1 mouse cellular context compared by ENCODE assay signal in genomic region chr13:34003058-34003457, GRCm38 (mm10).
TF ChIP-seq lines count a peak whose summit lies in the region.

No protein-coding gene starts in this region.

TF ChIP-seq in CH12.LX, 34 proteins besides CTCF, POLR2A, EP300 and RAD21 (continued from another document):
- TF ChIP-seq USF1 (IDR thresholded peaks at IDR 0.05; ENCODE audit: low read depth, low read length) (no peak), MEF2A (IDR thresholded peaks at IDR 0.05; ENCODE audit: borderline replicate concordance, low read depth, low read length) (no peak), MAX (IDR thresholded peaks at IDR 0.05; ENCODE audit: low read length) (no peak), ZKSCAN1 (IDR thresholded peaks at IDR 0.05; ENCODE audit: borderline replicate concordance, low read depth, low read length) (no peak), E2F4 (IDR thresholded peaks at IDR 0.05; ENCODE audit: insufficient replicate concordance, low read depth, low read length) (no peak), UBTF (IDR thresholded peaks at IDR 0.05; ENCODE audit: low read depth, low read length) (no peak), MXI1 (IDR thresholded peaks at IDR 0.05; ENCODE audit: low read depth, low read length) (no peak), PAX5 (IDR thresholded peaks at IDR 0.05; ENCODE audit: low read length) (no peak), ZMIZ1 (IDR thresholded peaks at IDR 0.05; ENCODE audit: low read depth, low read length) (no peak), CHD2 (IDR thresholded peaks at IDR 0.05; ENCODE audit: low read length) (no peak), MAFK (IDR thresholded peaks at IDR 0.05; ENCODE audit: insufficient replicate concordance, low read length) (no peak), POLR2AphosphoS2 (IDR thresholded peaks at IDR 0.05; ENCODE audit: low read depth, low read length) (no peak), KAT2A (IDR thresholded peaks at IDR 0.05; ENCODE audit: insufficient replicate concordance, low read length) (no peak)
